Mouse (Mus musculus): Measurements from ENCODE around the gene Gpd1.

DNA sequence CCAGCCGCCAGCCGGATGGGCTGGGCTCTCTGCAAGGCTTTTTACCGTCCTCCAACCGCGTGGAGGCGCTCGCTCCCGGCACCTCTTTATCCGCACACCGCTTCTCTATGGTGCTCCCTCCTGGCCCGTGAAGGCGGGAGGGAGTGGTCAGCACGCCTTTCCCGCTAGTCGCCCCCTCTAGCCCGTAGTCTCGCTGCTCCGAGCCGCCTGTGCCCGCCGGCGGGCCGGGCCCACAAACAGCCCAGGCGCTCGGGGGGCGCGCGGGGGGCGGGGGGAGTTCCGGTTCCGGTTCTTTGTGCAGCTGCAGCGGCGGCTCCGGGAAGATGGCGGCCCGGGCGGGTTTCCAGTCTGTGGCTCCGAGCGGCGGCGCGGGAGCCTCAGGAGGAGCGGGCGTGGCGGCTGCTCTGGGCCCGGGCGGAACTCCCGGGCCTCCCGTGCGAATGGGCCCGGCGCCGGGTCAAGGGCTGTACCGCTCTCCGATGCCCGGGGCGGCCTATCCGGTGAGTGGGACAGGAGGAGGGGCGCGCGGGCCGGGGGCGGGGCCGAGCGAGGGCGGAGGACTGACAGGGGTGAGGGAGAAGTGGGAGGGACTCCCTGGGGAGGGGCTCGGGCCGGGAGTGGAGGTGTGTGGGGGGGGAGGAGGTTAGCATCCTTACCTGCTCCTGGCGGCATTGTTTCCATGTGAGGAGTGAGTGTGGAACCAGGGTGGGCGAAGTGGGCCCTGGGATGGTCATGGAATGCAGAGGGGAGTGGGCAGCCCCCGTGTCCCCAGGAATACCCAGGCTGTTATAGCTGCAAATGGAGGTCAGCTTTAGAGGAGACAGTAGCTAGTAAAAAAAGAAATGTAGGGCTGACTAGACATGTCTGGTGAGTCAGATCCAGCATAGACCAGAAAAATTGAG lies 15.1 kb upstream of the Gpd1 start, which contains the start of gene Smarcd1:
- no peak for TF ChIP-seq E2F4 (IDR thresholded peaks at IDR 0.05; ENCODE audit: insufficient read depth)
- no peak for TF ChIP-seq CEBPB (IDR thresholded peaks at IDR 0.05; ENCODE audit: insufficient read depth, poor library complexity, severe bottlenecking)
- no peak for TF ChIP-seq USF1 (IDR thresholded peaks at IDR 0.05; ENCODE audit: low read depth)
- TF ChIP-seq MYOD1 (IDR thresholded peaks at IDR 0.05; ENCODE audit: control insufficient read depth in 1 of 3, insufficient read length in 2 of 3, low read depth in 2 of 3) = peak in 1 of 3 experiments; percentile 1
- TF ChIP-seq POLR2A (IDR thresholded peaks at IDR 0.05; ENCODE audit: insufficient read length, low read depth) = peak; percentile 58
- no peak for TF ChIP-seq TCF12 (IDR thresholded peaks at IDR 0.05; ENCODE audit: insufficient read depth, poor library complexity, severe bottlenecking)
- TF ChIP-seq MYOG (IDR thresholded peaks at IDR 0.05; ENCODE audit: control insufficient read depth in 1 of 3, insufficient read depth in 1 of 3, insufficient read length in 2 of 3, low read depth in 2 of 3) = peak in 2 of 3 experiments; percentile 28 to 49
- TF ChIP-seq TCF3 (IDR thresholded peaks at IDR 0.05; ENCODE audit: insufficient read length, low read depth) = no peak
- TF ChIP-seq REST (IDR thresholded peaks at IDR 0.05; ENCODE audit: insufficient read depth, insufficient read length) = no peak
- TF ChIP-seq SRF (IDR thresholded peaks at IDR 0.05; ENCODE audit: control insufficient read depth, insufficient read length, low read depth) = peak; percentile 74
- no peak for TF ChIP-seq MAX (IDR thresholded peaks at IDR 0.05; ENCODE audit: low read depth)
- TF ChIP-seq POLR2AphosphoS2 (IDR thresholded peaks at IDR 0.05; ENCODE audit: insufficient read length, low read depth) = peak; percentile 35

Measured in myocyte (in vitro differentiated cells).